Mouse (Mus musculus) kidney, embryonic 16.5 days (tissue): ENCODE data around the gene Abi3bp. TPM values are rescaled to one million over a fixed set of nuclear protein-coding genes. Genes with fewer than 3 reads are reported as not detected.

ENCODE experiments used
- polyA plus RNA-seq: library from polyadenylated mRNA; unstranded; fragments of >200 nt; fragmentation: Nextera tagmentation; extraction: Ambion mirVana; gene quantifications from 2 replicates; pipeline ENCODE4 v1.2.1, GENCODE M21; 2015

Gene Abi3bp
- polyA plus RNA-seq, 1 experiment from 2014 or later: 3.8 TPM

Other genes starting within 250 kb of the Abi3bp start
- gene Tfg, start 239.6 kb downstream of the Abi3bp start, polyA plus RNA-seq: 152 and 154 TPM in 2 replicates